ENCODE assay signal across 9 mouse cellular contexts in genomic region chr16:21238722-21239121, GRCm38 (mm10). TPM values are rescaled to one million over a fixed set of nuclear protein-coding genes. Genes with fewer than 3 reads are reported as not detected.
DNase-seq lines count a peak whose midpoint lies in the region; ATAC-seq and TF ChIP-seq lines count a peak whose summit lies in the region.
"Had no signal": no experiment of that assay in that cellular context is flagged by ENCODE, and none has a peak within 500 bp of the region (broad histone marks: within the 10 kb centered on the region; RNA-seq: fewer than 3 reads in every experiment).

No protein-coding gene starts in this region.

- WGBS in neural tube, embryonic 12.5 days: 19% methylated on average over 5 of the region's 5 CpGs

- TF ChIP-seq CTCF in gastrocnemius, adult 2 months (IDR thresholded peaks at IDR 0.05): no peak

- 0 out of 2 replicates have a peak overlapping the region, but pooled peaks have one; percentile 12 for H3K4me2 ChIP-seq in neural tube, embryonic 12.5 days (replicated peaks)

- H3K27ac ChIP-seq in gastrocnemius, adult 2 months: no peak overlapping the region
- no peak overlapping the region for H3K27ac ChIP-seq in neural tube, embryonic 12.5 days
- H3K27ac ChIP-seq: layer of hippocampus, adult 2 months had no signal

- H3K9ac ChIP-seq in neural tube, embryonic 12.5 days: no peak overlapping the region

- no peaks in the 10 kb centered on the region for H3K9me3 ChIP-seq in neural tube, embryonic 12.5 days

- peaks cover 37% of the 10 kb centered on the region for H3K4me1 ChIP-seq in neural tube, embryonic 12.5 days

- no peak overlapping the region for H3K4me3 ChIP-seq in gastrocnemius, adult 2 months
- no peak overlapping the region for H3K4me3 ChIP-seq in neural tube, embryonic 12.5 days
- H3K4me3 ChIP-seq: layer of hippocampus, adult 2 months had no signal

- DNase-seq in gastrocnemius, adult 18-20 months (ENCODE audit: low spot score): peak; percentile 11
- DNase-seq in gastrocnemius, adult 2 months: no peak
- DNase-seq in neural tube, embryonic 10.5 days (ENCODE audit: extremely low spot score, low spot score): no peak
- DNase-seq in layer of hippocampus, postnatal 10 days (ENCODE audit: low spot score in 2 of 2): peak; percentile 65 to 73
- peak; percentile 46 for DNase-seq in ovary, postnatal 36 days (ENCODE audit: low spot score)
- no peak for DNase-seq in embryo, embryonic 10.5 days (ENCODE audit: low spot score)

- intact Hi-C loops in gastrocnemius, adult 2 months (cut with DNase I): no loop called here

- peak; percentile 25; the same call in 1 of the 2 replicates for ATAC-seq in neural tube, embryonic 12.5 days (ENCODE audit: low FRiP score, low read depth)
- no peak for ATAC-seq in monocyte, adult 5-6 weeks (replicated peaks; ENCODE audit: insufficient number of reproducible peaks, low FRiP score, low TSS enrichment, poor library complexity, severe bottlenecking)

- no peaks in the 10 kb centered on the region for H3K36me3 ChIP-seq in neural tube, embryonic 12.5 days

- H3K27me3 ChIP-seq in neural tube, embryonic 12.5 days (replicated peaks): 0 out of 2 replicates have a peak, but pooled peaks cover 5% of the 10 kb centered on the region

RNA-seq across cellular contexts. Expression of gene Ephb3, which starts 34.2 kb away (rescaled TPM):
- under 1 TPM; 0.23 to 0.64 TPM for total RNA-seq in gastrocnemius, adult 18-20 months (2021)
- under 1 TPM; 0.59 to 0.84 TPM for total RNA-seq in gastrocnemius, adult 2 months (2021)
- 18.8 and 20.4 TPM in 2 replicates for polyA plus RNA-seq in neural tube, embryonic 12.5 days (2016; fragmentation: Nextera tagmentation; extraction: Ambion mirVana)
- total RNA-seq in layer of hippocampus, postnatal 10 days (2021): 10 to 100 TPM; 22.3 to 28.3 TPM
- not detected in 3 replicates for total RNA-seq in monocyte, adult 5-6 weeks (2017)

Comparison
In these comparisons a context has a peak if more than half of its experiments do, and no peak if none do; other contexts are left out.
1. DNase-seq: peak in gastrocnemius, adult 18-20 months (single experiment), layer of hippocampus, postnatal 10 days (2 of 2) and ovary, postnatal 36 days (single experiment); none in gastrocnemius, adult 2 months (single experiment), neural tube, embryonic 10.5 days (single experiment) and embryo, embryonic 10.5 days (single experiment).
2. RNA of gene Ephb3, which starts 34.2 kb away (total RNA-seq): 22.3 to 28.3 TPM in layer of hippocampus, postnatal 10 days; 0.59 to 0.84 TPM in gastrocnemius, adult 2 months, 0.23 to 0.64 TPM in gastrocnemius, adult 18-20 months and not detected in monocyte, adult 5-6 weeks; every median in the first group is over 10 times any median in the second.